Mouse (Mus musculus) CD4-positive, CD25-positive, alpha-beta regulatory T cell, adult 4 months (primary cell): ENCODE measurements around the gene Nlk. TPM values are rescaled to one million over a fixed set of nuclear protein-coding genes. Genes with fewer than 3 reads are reported as not detected.
"Not testable (repeated sequence)": the region's sequence is repeated elsewhere in the genome, so short reads cannot be mapped to it uniquely, and the experiment has no call there.

Experiments used
- ATAC-seq: one replicate; pipeline ENCODE4 v1.8.0; 2017
- polyA plus RNA-seq, 2 experiments: library from polyadenylated mRNA; unstranded; fragments of 100-300 nt; shearing (Covaris generic); gene quantifications; one replicate each; pipeline ENCODE4 v1.2.1; 2017

Gene Nlk
- polyA plus RNA-seq, 2 experiments from 2014 or later: 17.9 to 35.2 TPM

GRCm38 (mm10) chr11:78540358-78540757 lies 156.8 kb downstream of the Nlk start:
- no peak for ATAC-seq

- ATAC-seq: no peak
Observed at GRCm38 (mm10) chr11:78536690-78537084, 160.5 kb downstream of the Nlk start.

- ATAC-seq: peak; percentile 95
Observed at GRCm38 (mm10) chr11:78536080-78536689, 161.0 kb downstream of the Nlk start, which contains the start of the genes Tnfaip1 and Ift20. TSS of gene Tnfaip1 (minus strand) at chr11:78536332. TSS of gene Ift20 (plus strand) at chr11:78536361.

GRCm38 (mm10) chr11:78535376-78536079 lies 161.6 kb downstream of the Nlk start:
- no peak for ATAC-seq

- no peak for ATAC-seq
Observed at GRCm38 (mm10) chr11:78534516-78534915, 162.7 kb downstream of the Nlk start.

GRCm38 (mm10) chr11:78531515-78531914 lies 165.7 kb downstream of the Nlk start:
- ATAC-seq: not testable (repeated sequence)

- ATAC-seq: no peak
Observed at GRCm38 (mm10) chr11:78531046-78531445, 166.1 kb downstream of the Nlk start.

GRCm38 (mm10) chr11:78530001-78530400 lies 167.2 kb downstream of the Nlk start:
- no peak for ATAC-seq

- ATAC-seq: no peak
Observed at GRCm38 (mm10) chr11:78528714-78529113, 168.5 kb downstream of the Nlk start.

GRCm38 (mm10) chr11:78524838-78525237 lies 172.3 kb downstream of the Nlk start:
- no peak for ATAC-seq

GRCm38 (mm10) chr11:78523241-78523955 lies 173.8 kb downstream of the Nlk start:
- no peak for ATAC-seq

- ATAC-seq: peak; percentile 51
Observed at GRCm38 (mm10) chr11:78522481-78522997, 174.6 kb downstream of the Nlk start.

- ATAC-seq: no peak
Observed at GRCm38 (mm10) chr11:78521880-78522279, 175.3 kb downstream of the Nlk start.

GRCm38 (mm10) chr11:78518931-78519330 lies 178.2 kb downstream of the Nlk start:
- no peak for ATAC-seq

Other genes starting within 250 kb of the Nlk start
- gene Slc46a1, start 231.7 kb downstream of the Nlk start, polyA plus RNA-seq: 1 to 10 TPM; 1.6 to 3.5 TPM
- gene Sarm1, start 199.6 kb downstream of the Nlk start, polyA plus RNA-seq: 1 to 10 TPM in 1 of 2 experiments, under 1 TPM in 1; 0.63 to 1.3 TPM
- gene Vtn, start 198.3 kb downstream of the Nlk start, polyA plus RNA-seq: not detected
- gene Sebox, start 193.9 kb downstream of the Nlk start, polyA plus RNA-seq: not detected
- 10 to 100 TPM; 51.4 to 71.8 TPM for gene Tmem199, start 185.2 kb downstream of the Nlk start, polyA plus RNA-seq
- 10 to 100 TPM; 13.9 to 19.9 TPM for gene Poldip2, start 185.2 kb downstream of the Nlk start, polyA plus RNA-seq
- 10 to 100 TPM; 19.2 to 22.6 TPM for gene Tnfaip1, start 161.0 kb downstream of the Nlk start, polyA plus RNA-seq
- 100 to 1,000 TPM; 121 to 138 TPM for gene Ift20, start 161.0 kb downstream of the Nlk start, polyA plus RNA-seq
- 10 to 100 TPM; 17.4 to 21.3 TPM for gene Tmem97, start 146.6 kb downstream of the Nlk start, polyA plus RNA-seq
- 10 to 100 TPM; 32.8 to 36.9 TPM for gene Ccnq, start 54.4 kb upstream of the Nlk start, polyA plus RNA-seq
- 10 to 100 TPM; 29.9 to 31.4 TPM for gene Lyrm9, start 129.2 kb upstream of the Nlk start, polyA plus RNA-seq
- gene Nos2, start 223.4 kb upstream of the Nlk start, polyA plus RNA-seq: not detected